Mouse (Mus musculus): ENCODE results near the gene Adgrg3. TPM values are rescaled to one million over a fixed set of nuclear protein-coding genes. Genes with fewer than 3 reads are reported as not detected.

The Adgrg3 gene
- 4.3 and 5.2 TPM in 2 replicates for polyA plus RNA-seq (2015; fragmentation: Nextera tagmentation; extraction: Ambion mirVana)

DNA sequence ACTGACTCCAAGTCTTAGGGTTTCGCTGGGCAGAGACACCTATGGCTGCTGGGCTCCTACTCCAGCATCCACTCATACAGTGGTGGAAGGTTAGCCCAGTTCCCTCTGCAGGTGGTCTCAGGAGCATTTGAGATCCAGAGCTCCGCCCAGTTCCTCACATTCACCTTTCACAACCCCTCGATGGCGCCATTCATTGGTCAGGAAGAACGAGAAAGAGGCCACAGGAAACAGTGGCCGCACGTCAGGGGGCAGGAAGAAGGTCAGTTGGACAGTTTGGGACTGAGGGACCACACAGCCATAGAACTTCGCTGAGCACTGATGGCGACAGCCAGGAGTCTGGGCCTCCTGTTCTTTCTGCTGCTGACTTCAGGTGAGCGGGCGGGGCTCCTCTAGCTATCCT is at the start of gene Adgrg3:
Gene Adgrg3, plus strand, starts transcription at position 242 of the 400 bp plus-strand sequence.
- H3K36me3 ChIP-seq, result 0 out of 2 replicates have a peak, but pooled peaks cover 3% of the 10 kb centered on the region
- no peaks in the 10 kb centered on the region for H3K9me3 ChIP-seq
- no peak for ATAC-seq (ENCODE audit: borderline replicate concordance, extremely low read depth, low FRiP score, low TSS enrichment)
- no peak within 1 kb of the TSS for H3K4me2 ChIP-seq
- no peak within 1 kb of the TSS for H3K27ac ChIP-seq
- no peak within 1 kb of the TSS for H3K9ac ChIP-seq
- 63% methylated on average over 11 of the region's 11 CpGs for WGBS
- H3K27me3 ChIP-seq, result no peaks in the 10 kb centered on the region
- H3K4me3 ChIP-seq, result no peak within 1 kb of the TSS
- no peaks in the 10 kb centered on the region for H3K4me1 ChIP-seq

DNA sequence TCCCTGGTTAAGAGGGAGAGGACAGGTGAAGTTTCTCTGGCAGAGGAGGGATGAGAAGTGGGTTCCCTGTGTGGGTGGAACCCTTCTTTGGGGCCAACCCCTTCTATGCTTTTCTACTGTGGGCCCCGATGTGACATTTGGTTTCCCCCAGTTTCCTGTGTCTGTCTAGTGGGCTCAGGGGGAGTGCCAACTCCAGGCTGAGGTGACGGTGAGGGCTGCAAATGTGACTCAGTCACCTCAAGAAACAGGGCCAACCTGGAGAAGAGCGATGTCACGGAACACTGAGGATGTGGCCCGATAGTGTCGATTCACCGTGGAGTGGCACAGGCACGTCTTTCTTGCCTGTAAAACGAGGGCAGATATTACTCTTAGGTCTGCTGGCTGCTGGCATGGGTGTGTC is 44.2 kb upstream of the Adgrg3 start:
- H3K9me3 ChIP-seq, result no peaks in the 10 kb centered on the region
- H3K4me1 ChIP-seq, result peaks cover 42% of the 10 kb centered on the region
- no peak overlapping the region for H3K9ac ChIP-seq
- no peaks in the 10 kb centered on the region for H3K27me3 ChIP-seq
- H3K27ac ChIP-seq, result no peak overlapping the region
- no peak overlapping the region for H3K4me2 ChIP-seq
- H3K4me3 ChIP-seq, result no peak overlapping the region
- ATAC-seq (ENCODE audit: borderline replicate concordance, extremely low read depth, low FRiP score, low TSS enrichment), result no peak
- no peaks in the 10 kb centered on the region for H3K36me3 ChIP-seq
- 78% methylated on average over 9 of the region's 9 CpGs for WGBS

DNA sequence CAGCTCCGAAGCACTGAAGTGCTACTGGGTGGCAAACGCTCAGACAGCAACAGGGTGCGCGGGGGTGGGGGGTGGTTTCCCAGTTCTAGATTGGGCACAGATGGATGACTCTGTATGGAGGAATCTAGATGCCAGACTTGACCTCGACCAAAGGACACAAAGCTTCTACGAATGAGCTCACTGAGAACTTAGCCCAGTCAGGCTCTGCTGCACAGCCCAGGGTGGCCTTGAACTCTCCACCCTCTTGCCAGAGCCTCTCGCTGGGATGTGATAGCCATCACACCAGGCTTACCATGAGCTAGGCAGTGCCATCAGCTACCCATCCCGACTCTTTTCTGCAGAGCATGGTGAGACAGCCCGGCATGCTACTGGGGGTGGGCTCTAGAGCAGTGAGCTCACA is 43.7 kb upstream of the Adgrg3 start:
- no peaks in the 10 kb centered on the region for H3K9me3 ChIP-seq
- H3K27me3 ChIP-seq, result no peaks in the 10 kb centered on the region
- peaks cover 42% of the 10 kb centered on the region for H3K4me1 ChIP-seq
- no peak overlapping the region for H3K9ac ChIP-seq
- H3K27ac ChIP-seq, result peak overlapping the region; percentile 98
- WGBS, result 66% methylated on average over 9 of the region's 9 CpGs
- no peak for ATAC-seq (ENCODE audit: borderline replicate concordance, extremely low read depth, low FRiP score, low TSS enrichment)
- no peak overlapping the region for H3K4me3 ChIP-seq
- H3K36me3 ChIP-seq, result no peaks in the 10 kb centered on the region
- H3K4me2 ChIP-seq, result no peak overlapping the region

DNA sequence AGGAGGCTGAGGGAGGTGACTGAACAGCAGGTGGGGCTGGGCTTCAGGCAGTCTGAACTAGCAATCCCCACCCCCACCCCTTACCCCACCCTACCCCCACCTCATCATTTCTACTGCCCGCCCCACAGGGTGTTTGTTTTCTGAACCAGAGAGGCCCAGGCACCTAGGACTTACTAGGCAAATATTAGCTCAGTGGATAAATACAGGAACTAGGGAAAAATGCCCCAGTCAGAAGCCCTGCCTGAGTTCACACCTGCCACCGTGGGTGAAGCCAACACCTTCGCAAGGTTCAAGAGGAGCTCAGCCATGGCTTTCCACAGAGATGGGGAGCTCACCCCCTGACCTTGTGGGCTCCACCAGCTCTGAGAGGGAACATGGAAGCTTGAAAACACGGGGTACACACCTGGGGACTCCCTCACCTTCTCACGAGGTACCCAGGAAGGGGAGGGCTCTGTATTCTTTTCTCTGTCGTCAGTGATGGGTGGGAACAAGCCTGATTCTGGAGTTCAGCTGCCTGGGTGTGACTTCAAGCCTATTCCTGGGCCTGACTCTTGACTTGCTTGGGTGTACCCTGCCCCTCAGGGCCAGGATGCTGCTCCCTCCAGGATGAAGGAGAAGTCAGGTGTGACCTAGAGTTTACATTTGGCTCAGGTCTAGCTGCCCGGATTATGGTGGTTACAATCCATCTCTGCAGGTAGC is 42.9 kb upstream of the Adgrg3 start, which contains the start of gene Adgrg1:
Gene Adgrg1, plus strand, starts transcription at position 285 of the 699 bp plus-strand sequence.
- no peaks in the 10 kb centered on the region for H3K36me3 ChIP-seq
- H3K9me3 ChIP-seq, result no peaks in the 10 kb centered on the region
- peak within 1 kb of the TSS; percentile 98 for H3K27ac ChIP-seq
- no peaks in the 10 kb centered on the region for H3K27me3 ChIP-seq
- ATAC-seq (ENCODE audit: borderline replicate concordance, extremely low read depth, low FRiP score, low TSS enrichment), result peak; percentile 60
- WGBS, result 28% methylated on average over 7 of the region's 7 CpGs
- no peak within 1 kb of the TSS for H3K9ac ChIP-seq
- H3K4me1 ChIP-seq, result peaks cover 42% of the 10 kb centered on the region
- peak within 1 kb of the TSS; percentile 16; the same call in 1 of the 2 replicates for H3K4me2 ChIP-seq
- no peak within 1 kb of the TSS for H3K4me3 ChIP-seq

DNA sequence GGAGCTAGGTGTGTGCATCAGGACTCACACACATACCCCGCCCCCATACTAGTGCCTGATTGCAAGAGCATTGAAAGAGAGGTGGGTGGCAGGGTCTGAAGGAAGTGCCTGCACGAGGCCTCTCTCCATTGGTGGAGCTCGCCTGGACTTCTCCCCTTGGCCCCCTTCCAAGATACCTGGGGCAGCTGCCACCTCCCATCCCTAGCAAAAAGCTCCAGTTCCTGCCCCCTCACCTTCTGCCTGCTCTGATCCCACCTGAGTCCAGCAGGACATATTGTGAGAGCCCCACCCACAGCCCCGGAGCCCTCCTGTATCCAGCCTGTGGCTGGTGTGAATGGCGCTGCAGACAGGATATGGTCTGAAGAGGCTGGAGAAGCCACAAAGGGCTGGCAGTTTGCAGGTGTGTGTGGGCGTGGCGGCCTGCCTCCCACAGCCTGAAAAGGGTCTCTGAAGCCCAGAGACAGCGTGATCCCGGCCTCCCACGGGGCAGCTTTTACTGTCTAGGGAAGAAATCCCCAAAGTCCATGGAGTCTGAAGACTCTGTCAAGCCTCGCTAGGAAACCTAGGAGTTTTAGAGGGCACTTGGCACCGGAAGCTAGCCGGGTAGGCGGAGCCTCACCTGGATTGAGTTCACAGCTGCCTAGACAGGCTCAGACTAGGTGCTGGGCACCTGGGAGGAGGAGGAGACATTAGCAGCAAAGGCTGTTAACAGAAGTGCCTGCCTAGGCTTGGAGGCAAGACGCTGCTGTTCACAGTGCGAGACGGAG is 40.7 kb upstream of the Adgrg3 start:
- H3K9ac ChIP-seq, result peak overlapping the region; percentile 50
- 11% methylated on average over 17 of the region's 17 CpGs for WGBS
- H3K27me3 ChIP-seq, result no peaks in the 10 kb centered on the region
- peaks cover 56% of the 10 kb centered on the region for H3K4me1 ChIP-seq
- no peaks in the 10 kb centered on the region for H3K36me3 ChIP-seq
- H3K4me3 ChIP-seq, result peak overlapping the region; percentile 43
- peak overlapping the region; percentile 55 for H3K4me2 ChIP-seq
- H3K27ac ChIP-seq, result peak overlapping the region; percentile 98
- no peaks in the 10 kb centered on the region for H3K9me3 ChIP-seq
- peak; percentile 60 for ATAC-seq (ENCODE audit: borderline replicate concordance, extremely low read depth, low FRiP score, low TSS enrichment)

DNA sequence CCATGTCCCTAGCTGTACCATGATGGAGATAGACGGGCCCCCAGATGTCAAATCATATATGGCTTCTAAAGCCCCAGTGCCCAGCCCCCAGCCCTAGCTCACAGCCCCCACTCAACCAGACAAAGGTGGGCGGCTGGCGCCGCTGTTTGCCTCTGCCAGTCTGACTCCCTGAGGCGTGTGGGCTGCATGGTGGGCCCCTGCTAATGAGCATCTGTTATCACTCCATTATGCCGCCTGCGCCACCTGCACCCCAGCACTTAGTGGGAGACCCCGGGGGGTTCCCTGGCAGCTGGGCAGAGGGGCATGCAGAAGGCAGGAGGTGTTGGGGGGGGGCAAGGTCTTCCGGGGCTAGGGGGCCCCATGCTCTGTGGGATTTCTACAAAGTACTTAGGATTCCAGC is 39.4 kb upstream of the Adgrg3 start:
- H3K9me3 ChIP-seq, result no peaks in the 10 kb centered on the region
- H3K27ac ChIP-seq, result peak overlapping the region; percentile 98
- ATAC-seq (ENCODE audit: borderline replicate concordance, extremely low read depth, low FRiP score, low TSS enrichment), result no peak
- peak overlapping the region; percentile 43 for H3K4me3 ChIP-seq
- H3K36me3 ChIP-seq, result no peaks in the 10 kb centered on the region
- H3K4me2 ChIP-seq, result peak overlapping the region; percentile 55
- WGBS, result 27% methylated on average over 9 of the region's 9 CpGs
- H3K27me3 ChIP-seq, result no peaks in the 10 kb centered on the region
- peaks cover 58% of the 10 kb centered on the region for H3K4me1 ChIP-seq
- peak overlapping the region; percentile 50 for H3K9ac ChIP-seq

DNA sequence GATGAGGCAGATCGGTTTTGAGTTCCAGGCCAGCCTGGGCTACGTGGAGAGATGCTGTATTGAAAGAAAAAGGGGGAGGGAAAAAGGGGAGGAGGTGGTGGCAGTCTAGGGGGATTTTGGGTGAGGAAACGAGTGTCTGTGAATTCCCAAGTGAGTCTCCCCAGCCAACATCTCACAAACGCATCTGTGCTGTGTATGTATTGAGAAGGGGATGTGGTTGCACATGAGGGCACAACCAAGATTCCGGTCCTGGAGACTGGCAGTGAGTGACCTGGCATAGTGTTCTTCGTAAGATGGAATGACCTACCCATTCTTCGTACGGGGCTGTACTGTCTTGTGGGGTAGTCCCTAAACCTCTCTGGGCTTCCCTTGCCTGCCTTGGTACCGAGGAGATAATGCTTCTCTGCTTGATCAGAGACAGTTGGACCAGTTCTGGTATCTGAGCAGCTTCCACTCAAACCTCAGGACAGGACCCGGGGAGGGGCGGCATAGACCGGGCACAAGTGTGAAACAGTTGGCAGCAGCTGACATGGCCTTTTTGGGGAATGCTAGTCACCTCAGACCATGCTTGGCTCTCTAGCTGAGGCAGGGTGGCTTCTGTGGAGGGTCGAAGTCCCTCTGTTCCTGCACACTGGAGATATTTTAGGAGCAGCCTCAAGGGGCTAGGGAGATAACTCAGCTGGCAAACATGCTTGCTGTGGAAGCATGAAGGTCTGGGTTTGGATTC is 38.7 kb upstream of the Adgrg3 start:
- no peak overlapping the region; the same call in 1 of the 2 replicates for H3K27ac ChIP-seq
- peak overlapping the region; percentile 55 for H3K4me2 ChIP-seq
- no peaks in the 10 kb centered on the region for H3K9me3 ChIP-seq
- no peaks in the 10 kb centered on the region for H3K27me3 ChIP-seq
- H3K4me1 ChIP-seq, result peaks cover 60% of the 10 kb centered on the region
- WGBS, result 63% methylated on average over 13 of the region's 13 CpGs
- no peak for ATAC-seq (ENCODE audit: borderline replicate concordance, extremely low read depth, low FRiP score, low TSS enrichment)
- peak overlapping the region; percentile 43 for H3K4me3 ChIP-seq
- no peaks in the 10 kb centered on the region for H3K36me3 ChIP-seq
- H3K9ac ChIP-seq, result peak overlapping the region; percentile 50

DNA sequence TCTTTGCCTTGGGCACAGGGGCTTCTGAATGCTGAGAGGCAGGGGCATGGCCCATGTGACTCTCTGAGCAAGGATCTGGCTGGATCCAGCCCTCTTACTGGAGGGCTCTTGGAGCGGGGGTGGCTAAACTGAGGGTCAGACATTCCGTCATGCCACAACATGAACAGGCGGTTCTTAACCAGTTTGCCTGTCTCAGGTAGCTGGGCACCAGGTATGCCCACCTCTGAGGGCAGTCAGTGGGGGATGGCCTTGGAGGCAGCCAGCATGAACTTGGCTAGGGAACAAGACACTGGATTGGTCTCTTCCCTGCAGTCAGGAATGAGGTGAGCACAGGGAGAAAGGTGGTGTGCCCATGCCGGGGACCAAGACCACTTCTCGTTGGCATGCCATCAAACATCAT is 37.3 kb upstream of the Adgrg3 start:
- Histone ChIP-seq H3K27me3 (no peaks in the 10 kb centered on the region), H3K36me3 (no peaks in the 10 kb centered on the region), H3K4me2 (peak overlapping the region; percentile 16; the same call in 1 of the 2 replicates), H3K27ac (peak overlapping the region; percentile 33; the same call in 1 of the 2 replicates), H3K4me1 (peaks cover 62% of the 10 kb centered on the region), H3K9me3 (no peaks in the 10 kb centered on the region), H3K4me3 (no peak overlapping the region), H3K9ac (no peak overlapping the region)
- WGBS, result 72% methylated on average over 5 of the region's 5 CpGs
- no peak for ATAC-seq (ENCODE audit: borderline replicate concordance, extremely low read depth, low FRiP score, low TSS enrichment)

DNA sequence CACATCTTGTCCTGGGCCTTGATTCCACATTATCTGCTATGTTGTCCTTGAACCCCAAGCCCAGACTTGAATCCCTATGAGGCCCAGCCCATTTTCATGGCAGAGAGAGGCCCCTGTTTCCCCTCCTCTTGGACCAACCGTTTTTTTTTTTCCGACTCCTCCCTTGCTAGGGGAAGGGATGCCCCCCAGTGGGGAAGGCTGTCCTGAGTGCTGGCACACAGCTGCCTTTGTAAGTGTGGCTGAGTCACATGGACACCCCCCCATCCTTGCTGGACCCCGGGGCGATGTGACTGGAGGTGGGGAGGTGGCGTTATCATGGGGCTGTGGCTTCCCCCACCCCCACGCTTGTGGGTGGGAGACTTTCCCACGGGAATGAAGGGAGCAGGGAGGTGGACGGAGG is 36.5 kb upstream of the Adgrg3 start:
- Histone ChIP-seq H3K27ac (no peak overlapping the region), H3K27me3 (no peaks in the 10 kb centered on the region)

DNA sequence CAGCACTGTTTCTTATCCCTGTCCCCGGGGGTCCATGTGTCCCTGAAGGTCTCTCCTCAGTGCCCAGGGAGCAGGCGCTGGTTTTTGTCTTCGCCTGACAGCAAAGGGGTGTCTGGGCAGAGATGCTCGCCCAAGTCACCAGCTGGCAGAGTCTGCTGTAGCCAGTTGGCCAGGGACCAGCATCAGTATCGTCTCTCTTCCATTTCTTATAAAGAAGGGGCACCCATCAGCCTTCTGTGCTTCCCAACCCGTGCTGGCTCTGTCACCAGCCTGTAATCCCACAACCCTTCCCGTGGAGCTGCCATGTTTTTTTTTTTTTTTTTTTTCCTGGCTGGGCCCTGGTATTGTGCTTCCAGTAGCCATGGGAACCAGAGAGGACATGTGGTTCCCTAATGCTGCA is 35.6 kb upstream of the Adgrg3 start:
- Histone ChIP-seq H3K27me3 (no peaks in the 10 kb centered on the region), H3K4me2 (no peak overlapping the region), H3K4me1 (peaks cover 55% of the 10 kb centered on the region), H3K4me3 (no peak overlapping the region), H3K36me3 (no peaks in the 10 kb centered on the region), H3K27ac (no peak overlapping the region), H3K9ac (no peak overlapping the region), H3K9me3 (no peaks in the 10 kb centered on the region)
- WGBS, result 60% methylated on average over 7 of the region's 7 CpGs
- ATAC-seq (ENCODE audit: borderline replicate concordance, extremely low read depth, low FRiP score, low TSS enrichment), result no peak

More for the DNA sequence above, 36.5 kb upstream of the Adgrg3 start:
- WGBS, result 47% methylated on average over 8 of the region's 8 CpGs
- Histone ChIP-seq H3K4me3 (no peak overlapping the region), H3K9me3 (no peaks in the 10 kb centered on the region), H3K36me3 (no peaks in the 10 kb centered on the region), H3K9ac (no peak overlapping the region), H3K4me2 (no peak overlapping the region), H3K4me1 (peaks cover 56% of the 10 kb centered on the region)
- no peak for ATAC-seq (ENCODE audit: borderline replicate concordance, extremely low read depth, low FRiP score, low TSS enrichment)

DNA sequence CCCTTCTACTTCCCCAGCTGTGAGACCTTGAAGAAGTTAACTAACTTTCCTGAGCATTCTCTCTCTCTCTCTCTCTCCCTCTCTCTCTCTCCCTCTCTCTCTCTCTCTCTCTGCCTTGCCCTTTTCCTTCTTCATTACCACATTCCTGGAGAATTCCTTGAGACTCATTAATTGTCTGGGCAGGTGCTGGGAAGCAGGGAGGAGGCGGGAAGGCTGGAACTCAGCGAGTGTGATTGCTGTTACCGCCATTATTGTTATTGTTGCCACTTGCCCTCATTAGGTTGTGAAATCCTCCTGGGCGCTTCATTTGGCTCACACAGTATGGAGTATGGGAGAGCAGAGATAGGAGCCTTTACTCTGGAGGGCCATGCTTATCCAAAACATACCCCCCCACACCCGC is 34.3 kb upstream of the Adgrg3 start:
- 15% methylated on average over 5 of the region's 5 CpGs for WGBS
- ATAC-seq (ENCODE audit: borderline replicate concordance, extremely low read depth, low FRiP score, low TSS enrichment), result no peak
- Histone ChIP-seq H3K27ac (0 out of 2 replicates have a peak overlapping the region, but pooled peaks have one; percentile 11), H3K27me3 (no peaks in the 10 kb centered on the region), H3K4me1 (peaks cover 51% of the 10 kb centered on the region), H3K9ac (no peak overlapping the region), H3K9me3 (no peaks in the 10 kb centered on the region), H3K4me2 (no peak overlapping the region), H3K4me3 (no peak overlapping the region), H3K36me3 (no peaks in the 10 kb centered on the region)
